Mouse (Mus musculus): Measurements from ENCODE around the gene Ctnna3.
A peak's percentile ranks its signal among the peaks of the same experiment; 100 is the strongest.

Gene Ctnna3

DNA sequence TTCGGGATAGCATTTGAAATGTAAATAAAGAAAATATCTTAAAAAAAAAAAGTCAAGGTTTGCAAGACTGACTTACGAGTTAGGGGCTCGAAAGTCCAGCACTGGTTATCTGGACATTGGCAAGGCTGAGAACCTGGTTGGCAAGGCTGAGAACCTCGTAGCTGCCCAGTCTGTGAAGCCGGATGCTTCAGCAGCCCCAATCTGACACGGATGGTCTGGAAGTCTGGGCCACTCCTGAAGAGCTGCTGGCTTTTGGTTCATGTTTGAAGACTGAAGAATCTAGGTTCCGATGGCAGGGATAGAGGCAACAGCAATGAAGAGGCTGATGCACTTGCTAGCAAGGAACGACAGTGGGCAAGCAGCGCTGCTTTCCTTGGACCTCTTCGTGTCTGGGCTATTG, 339.0 kb downstream of the Ctnna3 start:
- peak; percentile 33 for DNase-seq

DNA sequence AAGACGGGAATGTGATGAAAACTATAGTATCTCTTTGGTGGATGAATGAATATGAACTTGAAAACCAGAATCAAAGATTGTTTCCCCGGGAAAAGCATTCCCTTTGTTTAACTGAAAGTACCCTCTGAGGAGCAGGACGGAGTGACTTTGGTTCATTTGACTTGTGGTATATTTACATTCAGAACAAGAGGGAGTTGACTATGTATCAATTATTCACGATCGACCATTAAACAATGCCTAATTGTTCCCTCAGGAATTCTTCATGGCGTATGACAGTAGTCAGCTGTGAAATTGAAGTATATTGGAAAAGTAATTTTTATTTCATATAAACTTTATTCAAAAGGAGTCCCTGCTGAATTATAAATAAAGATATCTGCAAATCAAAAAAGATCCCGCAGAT, 341.8 kb downstream of the Ctnna3 start:
- DNase-seq: no peak

DNA sequence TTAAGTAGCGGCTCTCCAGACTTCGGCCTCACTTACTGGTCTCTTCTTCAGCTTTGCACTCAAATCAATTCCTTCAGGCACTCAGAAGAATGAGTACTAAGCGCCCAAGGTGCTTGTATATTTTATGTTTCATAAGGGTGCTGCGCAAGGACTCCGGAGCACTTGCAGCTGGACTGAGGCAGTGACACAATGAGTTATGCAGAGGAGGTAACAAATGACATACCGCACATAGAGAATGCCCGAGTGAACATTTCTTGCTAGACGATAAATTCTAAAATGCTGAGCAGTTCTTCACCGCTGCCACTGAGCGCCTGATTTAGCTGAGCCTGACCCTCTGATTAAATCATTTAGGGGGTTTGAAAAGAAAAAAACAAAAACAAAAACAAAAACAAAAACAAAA, 342.2 kb downstream of the Ctnna3 start:
- DNase-seq: no peak

DNA sequence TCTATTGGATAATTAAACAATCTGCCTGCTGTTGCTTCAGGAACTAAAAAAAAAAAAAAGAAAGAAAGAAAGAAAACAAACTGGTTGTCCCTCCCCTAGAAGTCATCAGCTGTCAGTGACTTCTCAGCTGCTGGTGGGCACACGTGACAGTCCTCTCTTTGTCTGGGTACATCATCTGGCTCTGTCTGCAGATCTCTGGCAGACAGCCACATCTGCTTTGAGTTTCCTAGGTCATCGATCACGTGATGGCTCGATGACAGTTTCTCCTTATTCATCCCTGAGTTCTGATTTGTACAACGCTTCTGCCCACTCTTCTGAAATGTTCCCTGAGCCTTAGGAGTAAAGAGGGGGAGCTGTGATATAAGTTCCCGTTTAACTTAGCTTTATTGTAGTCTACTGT, 352.1 kb downstream of the Ctnna3 start:
- DNase-seq: no peak

DNA sequence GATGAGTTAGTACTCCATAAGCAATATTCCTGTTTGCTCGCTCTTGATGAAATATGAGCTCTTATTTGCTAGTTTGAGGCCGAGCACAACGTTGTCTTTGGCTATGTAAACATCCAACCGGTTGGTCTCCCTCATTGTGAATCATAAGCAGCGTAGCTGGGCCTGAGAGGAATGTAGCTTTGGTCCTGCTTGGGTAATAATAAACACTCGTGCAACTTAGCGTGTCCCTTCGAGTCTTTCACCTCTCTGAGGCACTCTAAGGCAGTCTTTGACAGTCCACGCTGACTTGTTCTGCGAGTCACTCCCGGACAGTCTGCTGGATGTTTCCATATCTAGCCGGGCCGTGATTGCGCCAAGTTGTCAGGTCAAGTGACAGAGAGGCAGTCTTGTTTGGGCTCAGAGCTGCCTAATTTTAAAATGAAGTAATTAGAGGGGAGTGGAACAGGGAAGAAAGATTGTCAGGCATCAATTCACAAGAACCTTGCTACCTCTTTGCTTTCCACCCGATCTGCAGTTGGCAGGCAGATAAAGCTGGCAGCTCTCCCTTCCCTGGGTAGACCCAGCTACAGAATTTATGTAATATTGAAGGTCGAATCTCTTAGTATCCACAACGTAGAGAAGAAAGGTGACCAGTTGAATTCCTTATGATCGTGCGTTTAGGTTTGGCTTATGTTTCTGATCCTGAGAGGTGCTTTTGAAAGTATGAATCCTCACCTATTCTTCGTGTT, 355.1 kb downstream of the Ctnna3 start:
- no peak for DNase-seq

DNA sequence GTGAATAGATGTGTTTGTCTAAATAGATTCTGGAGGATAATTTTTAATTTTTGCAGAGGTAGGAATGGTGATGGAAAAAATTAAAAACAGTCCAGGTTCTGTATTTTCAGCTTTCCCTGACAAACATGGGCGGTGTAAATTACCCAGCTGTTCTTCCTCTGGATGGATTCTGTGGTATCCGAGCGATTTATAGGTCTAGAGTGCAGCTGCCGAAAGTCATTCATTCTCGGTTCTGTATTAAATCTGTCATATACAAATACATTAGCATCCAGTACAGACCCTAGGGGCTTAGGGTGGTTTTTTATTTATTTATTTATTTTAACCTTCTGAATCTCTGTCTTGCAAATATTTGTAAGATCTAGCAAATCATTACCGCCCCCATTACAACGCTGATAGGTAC, 356.5 kb downstream of the Ctnna3 start:
- no peak for DNase-seq

DNA sequence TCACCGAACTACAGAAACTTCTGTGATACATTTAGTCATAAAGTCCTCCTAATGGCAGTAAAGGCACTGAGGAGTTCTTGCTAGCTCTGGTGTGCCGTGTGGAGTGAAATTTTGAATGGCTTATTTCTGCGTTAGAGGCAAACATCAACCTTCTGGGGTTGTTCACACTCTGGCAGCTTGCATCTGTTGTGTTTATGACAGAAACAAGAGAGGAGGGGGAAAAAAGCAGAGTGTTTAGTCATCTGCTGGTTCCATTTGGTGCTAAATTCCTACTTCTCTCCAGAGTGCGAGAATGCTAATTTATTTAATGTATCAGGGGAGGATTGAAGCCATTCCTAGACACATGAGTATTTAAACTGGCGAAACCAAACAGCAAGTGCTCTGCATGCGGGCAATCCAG, 374.0 kb downstream of the Ctnna3 start:
- DNase-seq: no peak

DNA sequence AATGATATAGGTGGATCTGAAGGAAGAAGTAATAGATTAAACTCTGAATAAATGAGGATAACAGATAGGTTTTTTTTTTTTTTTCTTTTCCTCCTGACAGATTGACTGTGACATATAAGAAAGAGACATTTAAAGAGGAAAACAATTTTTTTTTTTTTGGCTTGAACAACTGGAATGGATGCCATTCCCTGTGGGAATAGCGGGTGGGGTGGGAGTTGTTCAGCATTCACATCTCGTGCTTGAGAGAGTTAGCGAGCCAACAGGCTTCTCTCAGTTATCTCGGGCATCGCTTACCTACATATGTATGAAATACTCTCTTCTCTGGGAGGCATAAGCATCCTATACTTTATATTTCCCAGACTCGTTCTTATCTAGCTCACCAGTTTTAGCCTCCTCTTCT, 375.7 kb downstream of the Ctnna3 start:
- DNase-seq: no peak

DNA sequence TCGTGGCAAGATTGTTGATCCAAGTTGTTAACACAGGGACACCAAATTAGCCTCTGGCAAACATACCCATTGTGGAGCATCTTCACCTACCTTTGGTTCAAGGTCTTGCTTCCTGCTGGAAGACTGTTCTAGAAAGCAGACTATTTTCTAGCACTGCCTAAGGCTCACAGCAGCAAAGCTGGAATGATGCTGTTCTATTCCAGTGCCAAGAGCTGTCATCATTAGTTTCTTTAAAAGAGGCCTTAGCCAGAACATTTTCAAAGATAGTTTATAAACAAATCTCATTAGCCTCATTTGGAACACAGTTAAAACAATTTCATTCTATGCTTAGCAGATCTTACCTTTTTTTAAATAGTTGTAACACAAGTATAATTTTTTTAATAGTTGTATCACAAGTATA, 376.4 kb downstream of the Ctnna3 start:
- no peak for DNase-seq

DNA sequence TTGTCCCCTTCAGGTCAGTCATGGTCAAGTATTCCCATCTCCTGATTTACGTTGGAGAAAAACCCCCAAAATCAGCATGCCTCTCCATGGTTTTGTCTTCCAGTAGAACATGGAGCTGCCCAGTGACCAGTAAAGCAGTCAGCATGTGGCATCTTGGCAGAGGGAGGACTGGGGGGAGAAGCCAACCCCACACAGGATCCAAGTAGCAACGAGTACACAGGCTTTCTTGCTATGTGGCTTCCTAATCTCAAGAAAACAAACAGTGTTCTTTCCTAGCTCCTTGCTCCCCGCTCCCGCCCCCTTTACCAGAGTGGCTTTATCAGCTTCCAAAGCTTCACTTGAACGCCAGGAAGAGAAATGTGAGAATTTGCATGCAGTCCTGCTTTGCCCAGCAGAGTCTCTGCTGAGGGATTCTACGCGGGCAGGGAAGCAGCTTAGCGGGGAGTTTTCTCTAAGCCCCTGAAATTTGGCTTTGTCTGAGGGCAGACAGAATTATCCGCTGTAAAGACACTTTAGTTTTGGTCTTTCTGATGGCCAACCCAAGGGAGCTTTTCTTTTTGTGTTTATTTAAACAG, 380.2 kb downstream of the Ctnna3 start:
- DNase-seq: peak; percentile 19

DNA sequence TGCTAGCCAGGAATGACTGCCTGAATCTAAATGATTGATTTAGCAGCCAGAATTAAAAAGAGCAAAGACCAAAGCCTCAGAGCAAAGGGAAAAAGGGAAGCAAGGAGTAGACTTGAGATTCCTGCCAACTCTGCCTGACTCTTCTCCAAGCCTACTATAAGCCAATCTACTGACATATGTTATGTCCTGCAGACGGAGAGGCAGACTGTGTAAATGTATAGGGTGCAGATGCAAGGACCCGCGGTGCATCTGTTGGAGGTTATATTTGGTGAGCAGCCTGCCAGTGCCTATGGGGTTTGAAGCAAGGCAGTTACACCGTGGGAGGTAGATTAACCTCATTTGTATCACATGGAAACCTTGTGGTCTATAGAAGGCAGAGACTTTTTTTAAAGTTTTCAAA, 409.1 kb downstream of the Ctnna3 start:
- DNase-seq: peak; percentile 14

DNA sequence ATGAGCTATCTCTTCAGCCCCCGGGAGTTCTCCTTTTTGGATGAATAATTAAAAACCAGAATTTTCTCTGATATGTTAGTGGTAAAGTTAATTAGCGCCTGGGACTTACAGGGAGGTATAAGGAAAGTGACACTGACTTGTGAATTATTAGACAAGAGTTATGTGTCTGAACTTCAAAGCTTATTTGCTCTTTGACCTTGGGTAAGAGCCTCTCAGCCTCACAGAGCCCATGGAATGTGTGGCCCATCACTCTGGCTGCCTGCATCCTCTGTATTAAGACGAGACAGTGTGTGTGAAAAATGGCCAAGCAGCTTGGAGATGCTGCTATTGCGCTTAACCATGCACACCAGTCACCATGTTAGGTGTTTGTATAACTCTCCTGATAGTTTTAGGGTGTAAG, 422.0 kb downstream of the Ctnna3 start:
- DNase-seq: no peak

DNA sequence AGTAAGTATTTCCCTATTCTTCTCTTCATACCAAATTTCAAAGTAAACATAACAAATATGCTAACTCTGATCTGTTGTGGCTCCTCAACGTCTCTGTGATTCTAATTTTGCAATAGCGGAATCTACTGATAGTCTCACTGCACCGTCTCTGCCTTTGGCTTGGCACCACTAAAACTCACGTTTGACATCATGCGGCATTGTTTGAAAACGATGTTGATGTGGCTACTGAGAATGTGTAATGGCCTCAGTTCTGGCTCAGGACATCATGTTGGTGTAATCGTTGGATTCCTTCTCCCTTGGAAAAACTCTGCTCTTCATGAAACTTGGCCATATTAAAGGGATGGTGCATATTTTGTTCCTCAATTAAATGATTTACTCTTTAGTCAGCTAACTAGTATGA, 439.2 kb downstream of the Ctnna3 start:
- no peak for DNase-seq

DNA sequence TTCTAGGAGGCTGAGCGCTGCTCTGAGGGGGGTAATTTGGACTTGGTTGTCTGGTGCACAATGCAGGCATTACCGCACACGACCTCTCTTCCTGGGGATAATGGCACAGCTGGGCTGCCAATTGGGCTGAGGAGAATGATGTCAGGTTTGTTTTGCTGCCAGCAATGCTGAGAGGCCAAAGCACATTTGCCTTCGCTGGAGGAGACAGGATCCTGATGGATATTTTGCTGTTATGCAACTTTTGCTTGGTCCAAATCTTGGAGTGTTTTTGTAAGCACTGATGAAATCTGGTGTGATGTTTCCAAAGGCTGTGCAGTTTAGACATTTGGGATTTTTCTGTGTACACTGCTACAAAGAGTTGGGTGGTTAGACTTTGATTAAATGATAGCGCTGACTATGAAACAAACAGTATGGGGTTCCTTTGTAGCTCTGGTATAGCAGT, 450.6 kb downstream of the Ctnna3 start:
- DNase-seq: peak; percentile 71

DNA sequence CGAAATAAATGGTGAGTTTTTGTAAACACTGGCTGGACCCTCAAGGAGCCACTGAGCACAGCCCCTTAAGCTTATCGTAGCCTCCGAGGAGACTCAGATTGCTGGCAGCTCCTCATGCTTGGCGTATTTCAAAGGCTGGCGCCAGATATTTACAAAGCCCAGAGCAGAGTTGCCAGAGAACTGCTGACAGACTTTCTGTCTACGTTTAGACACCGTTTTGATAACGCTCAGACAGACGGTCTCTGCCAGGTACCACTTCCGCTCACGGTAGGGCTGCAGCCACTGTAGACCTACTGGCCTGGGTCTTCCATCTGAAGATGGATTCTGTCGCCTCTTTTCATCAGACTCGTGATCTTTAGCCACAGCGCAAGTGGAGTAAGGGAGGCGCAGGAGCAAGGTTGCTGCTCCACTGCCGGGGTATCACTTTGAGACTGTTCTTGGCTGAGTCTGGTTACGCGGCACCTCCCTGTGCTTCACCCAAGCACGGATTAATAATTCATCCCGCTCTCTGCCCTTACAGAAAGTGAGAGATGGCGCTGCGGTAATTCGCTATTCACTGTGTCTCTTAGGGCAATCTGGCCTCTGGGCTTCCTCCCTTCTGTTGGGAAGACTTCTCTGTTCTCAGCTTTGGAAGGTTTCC, 456.7 kb downstream of the Ctnna3 start:
- DNase-seq: peak; percentile 24

DNA sequence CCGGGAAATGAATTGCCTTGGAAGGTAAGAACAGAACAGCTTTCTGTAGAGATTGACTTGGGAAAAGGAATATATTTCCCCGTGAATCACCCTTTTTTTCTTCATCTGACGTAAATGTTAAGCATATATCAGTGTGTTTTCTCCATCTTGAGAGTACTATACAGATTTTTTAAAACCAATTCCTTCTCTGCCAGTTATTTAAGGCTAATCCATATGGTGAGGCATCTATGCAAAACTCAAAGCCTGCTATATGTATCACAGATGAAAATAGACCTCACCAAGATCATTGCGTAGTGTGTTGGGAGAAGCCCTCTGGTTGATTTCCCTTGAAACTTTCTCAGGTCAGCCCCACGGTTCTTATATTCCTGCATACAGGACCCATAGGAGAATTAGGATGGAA, 464.7 kb downstream of the Ctnna3 start:
- no peak for DNase-seq

DNA sequence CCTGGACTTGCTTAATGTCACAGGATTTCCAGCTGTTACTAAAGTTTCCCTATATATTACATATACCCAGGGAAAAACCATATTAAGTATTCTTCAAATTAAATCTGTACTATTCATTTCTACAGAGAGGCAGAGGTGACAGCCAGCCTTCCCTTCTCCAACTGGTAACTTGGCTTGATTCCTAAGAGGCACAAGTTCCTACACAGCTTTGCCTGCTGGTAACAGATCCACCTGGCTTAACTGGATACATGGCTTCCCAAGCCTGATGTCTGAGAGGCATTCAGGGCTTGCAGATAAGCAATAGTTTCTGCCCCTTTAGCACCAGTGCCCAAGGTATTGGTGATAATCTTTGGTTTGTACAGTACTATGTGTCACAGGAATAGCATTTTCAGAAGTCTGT, 470.0 kb downstream of the Ctnna3 start:
- DNase-seq: no peak

DNA sequence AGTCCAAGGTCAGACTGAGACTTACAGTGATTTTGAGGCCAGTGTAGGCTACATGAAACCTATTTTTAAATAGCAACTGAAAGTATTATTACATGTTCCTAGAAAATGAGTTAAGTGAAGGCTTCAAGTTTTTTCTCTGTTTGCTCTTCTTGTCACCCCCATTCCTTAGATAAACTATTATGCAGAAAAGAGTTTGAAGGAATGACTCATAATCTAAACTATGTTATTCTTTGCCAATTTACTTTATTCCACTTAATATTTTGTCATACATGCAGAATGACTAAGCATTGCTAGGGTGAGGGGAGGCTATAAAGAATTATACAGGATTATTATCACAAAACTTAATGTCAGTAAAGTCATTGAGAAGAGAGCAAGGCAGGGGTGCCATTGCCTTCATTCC, 479.0 kb downstream of the Ctnna3 start:
- DNase-seq: no peak

DNA sequence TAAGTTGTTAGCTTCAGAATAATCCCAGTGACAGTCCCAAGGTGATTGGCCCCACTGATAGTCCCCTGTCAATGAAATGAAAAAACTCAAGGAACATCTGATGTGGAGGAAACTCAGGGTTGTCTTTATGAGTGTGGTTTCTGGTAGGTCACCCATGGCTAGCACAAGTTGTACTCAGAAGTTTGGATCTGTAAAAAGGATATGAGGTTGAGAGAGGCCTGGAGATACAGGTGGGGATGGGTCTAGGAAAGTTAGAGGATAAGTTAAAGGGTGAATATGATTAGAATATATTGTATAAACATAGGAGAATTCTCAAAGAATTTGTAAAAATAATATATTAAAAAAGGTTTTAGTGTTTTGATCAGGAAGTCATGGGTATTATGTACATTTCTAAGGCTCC, 497.4 kb downstream of the Ctnna3 start, which contains the start of gene Gm10118:
Gm10118 (minus strand) TSS at position 101 of the 400 bp plus-strand sequence.
- no peak for DNase-seq

DNA sequence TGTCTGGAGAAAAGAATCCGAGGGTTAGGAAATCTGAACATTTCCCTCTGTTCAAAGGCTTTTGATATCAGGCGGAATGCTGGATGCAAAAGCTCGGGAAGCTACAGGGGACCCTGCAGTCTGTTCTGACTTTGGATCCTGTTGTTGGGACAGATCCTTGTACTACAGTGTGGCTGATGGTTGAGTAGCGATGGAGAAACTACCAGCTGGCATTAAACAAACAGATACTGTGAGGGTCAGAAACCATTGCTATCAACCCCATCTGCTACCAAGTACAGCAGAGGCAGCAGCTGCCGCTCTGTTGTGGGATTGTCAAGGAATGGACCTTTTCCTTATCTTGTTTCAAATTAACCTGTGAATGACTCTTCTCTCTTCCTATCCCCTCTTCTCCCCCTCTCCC, 504.0 kb downstream of the Ctnna3 start:
- DNase-seq: no peak

DNA sequence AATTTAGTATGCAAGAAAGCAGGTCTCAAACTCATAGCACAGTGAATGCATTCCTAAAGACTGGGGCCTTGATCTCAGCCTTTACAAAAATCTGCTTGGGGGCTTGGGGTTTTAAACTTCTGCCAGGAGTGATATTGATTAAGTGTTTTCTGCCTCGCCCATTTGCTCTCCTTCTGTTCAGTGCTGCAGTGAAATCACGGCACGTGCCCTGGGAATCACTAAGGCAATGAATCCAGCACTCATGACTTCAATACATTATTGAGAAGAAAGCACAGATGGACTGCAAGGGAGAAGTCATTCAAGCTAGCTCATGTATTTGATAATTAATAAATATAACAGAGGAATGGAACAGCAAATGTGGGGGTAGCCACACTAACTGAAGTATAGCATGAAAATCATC, 515.6 kb downstream of the Ctnna3 start:
- DNase-seq: no peak

DNA sequence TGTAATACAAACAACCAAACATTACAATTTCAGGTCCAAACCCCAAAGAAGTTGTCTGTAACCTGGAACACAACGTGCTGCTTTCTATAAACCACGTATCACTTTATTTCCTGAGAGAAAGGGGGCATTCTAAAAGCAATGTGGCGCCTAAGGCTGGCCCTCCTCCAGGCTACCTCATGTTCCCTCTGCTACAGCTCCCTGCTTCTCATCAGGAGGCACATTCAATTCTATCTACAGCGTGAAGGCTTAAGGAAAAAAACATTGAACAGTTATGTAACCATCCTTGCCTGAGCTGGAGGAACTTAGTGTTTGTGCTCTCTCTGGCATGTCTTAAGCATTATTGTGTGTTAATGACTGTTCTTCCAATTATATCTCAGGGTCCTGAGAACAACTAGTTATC, 517.4 kb downstream of the Ctnna3 start:
- DNase-seq: peak; percentile 51

DNA sequence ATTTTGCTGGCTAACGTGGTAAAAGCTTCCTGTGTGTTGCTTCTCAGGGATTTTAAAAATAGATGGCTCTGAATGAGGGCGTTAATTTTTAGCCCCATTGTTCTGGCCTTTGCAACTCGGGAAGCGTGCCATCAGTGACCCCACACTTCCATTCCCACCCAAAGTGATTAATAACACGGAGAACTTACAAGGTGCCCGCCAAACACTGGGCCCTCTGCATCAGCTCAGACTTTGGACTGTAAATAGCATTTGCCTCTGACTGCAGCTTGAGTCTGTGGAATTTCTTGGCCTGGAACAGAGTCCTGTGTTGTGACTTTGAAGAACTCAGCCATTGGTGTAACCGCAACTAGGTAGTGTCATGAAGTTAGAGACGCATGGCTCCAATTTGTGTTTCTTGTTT, 521.0 kb downstream of the Ctnna3 start:
- no peak for DNase-seq

DNA sequence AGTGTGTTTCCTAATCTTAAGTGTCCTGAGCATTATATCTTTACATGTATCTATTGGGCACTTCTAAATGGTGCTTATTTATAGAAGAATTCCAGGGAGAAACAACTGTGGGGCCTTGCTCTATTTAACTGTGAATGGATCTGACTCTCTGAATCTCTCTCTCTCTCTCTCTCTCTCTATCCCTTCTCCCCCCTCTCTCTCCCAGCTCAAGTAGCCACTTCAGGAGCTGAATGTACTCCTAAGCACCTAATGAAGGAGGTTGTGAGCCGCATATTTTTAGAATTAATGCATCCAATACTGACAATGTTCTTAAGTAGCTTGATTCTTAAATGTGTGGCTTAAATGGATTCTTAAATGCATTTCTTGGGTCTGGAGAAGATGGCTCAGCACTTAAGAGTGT, 521.6 kb downstream of the Ctnna3 start:
- no peak for DNase-seq

All from cerebellum, adult 8-10 months (tissue).